Mouse (Mus musculus) MEL (cell line): ENCODE measurements at regions not wholly inside any gene's neighbourhood (a gene's known extent, or its start where the extent isn't known, plus 50 kb on each side); places are given as distances from the start of the nearest gene placed in this dataset.

Source experiments
- CHD2 ChIP-seq: IDR thresholded peaks from 2 replicates; pipeline ENCODE4 v1.6.1; 2011; ENCODE audit warnings: low read length, improper control_type of control experiment
- CTCF ChIP-seq, 3 experiments: IDR thresholded peaks in 2 of 3; conservative IDR thresholded peaks in 1 of 3; 2 replicates each; pipeline ENCODE4 v1.5.1; 2011 to 2012; ENCODE audit warnings: low read length in 3 of 3, low read depth in 2 of 3, mild to moderate bottlenecking in 2 of 3, improper control_type of control experiment in 1 of 3, inconsistent platforms in 1 of 3, mixed read lengths in 1 of 3, moderate library complexity in 1 of 3; ENCODE audit not compliant: control insufficient read depth in 1 of 3, insufficient read depth in 1 of 3, poor library complexity in 1 of 3, severe bottlenecking in 1 of 3
- MXI1 ChIP-seq: IDR thresholded peaks from 2 replicates; pipeline ENCODE4 v1.6.1; 2011; ENCODE audit warnings: mild to moderate bottlenecking, low read depth, low read length, improper control_type of control experiment
- NRF1 ChIP-seq: IDR thresholded peaks from 2 replicates; pipeline ENCODE4 v1.6.1; 2014; ENCODE audit warnings: low read depth, mild to moderate bottlenecking, inconsistent platforms, low read length, improper control_type of control experiment, moderate library complexity; ENCODE audit not compliant: poor library complexity, insufficient read depth, severe bottlenecking
- POLR2A ChIP-seq, 2 experiments: IDR thresholded peaks; 2 replicates each; pipeline ENCODE4 v1.6.1; 2011 to 2012; ENCODE audit warnings: low read length in 2 of 2, mild to moderate bottlenecking in 2 of 2, control low read depth in 1 of 2, improper control_type of control experiment in 1 of 2, low read depth in 1 of 2, moderate library complexity in 1 of 2; ENCODE audit not compliant: control insufficient read depth in 1 of 2, insufficient read depth in 1 of 2, poor library complexity in 1 of 2

GRCm38 (mm10) chr11:9997532-9998138 is 805.9 kb downstream of the Abca13 start:
- TF ChIP-seq MXI1 (no peak), CTCF (IDR thresholded peaks at IDR 0.05 in 2 of 3, conservative IDR thresholded peaks at IDR 0.05 in 1 of 3; ENCODE audit: control insufficient read depth in 1 of 3, insufficient read depth in 1 of 3, low read depth in 2 of 3, low read length in 3 of 3, poor library complexity in 1 of 3, severe bottlenecking in 1 of 3) (no peak), NRF1 (no peak), POLR2A (IDR thresholded peaks at IDR 0.05; ENCODE audit: control insufficient read depth in 1 of 2, insufficient read depth in 1 of 2, low read depth in 1 of 2, low read length in 2 of 2, poor library complexity in 1 of 2) (no peak), CHD2 (no peak)
